Mouse (Mus musculus) subcutaneous adipose tissue, adult 2 months (tissue): ENCODE measurements around the gene Vps41. TPM values are rescaled to one million over a fixed set of nuclear protein-coding genes. Genes with fewer than 3 reads are reported as not detected.

Source experiments
- polyA plus RNA-seq: library from polyadenylated mRNA; depleted of rRNA; stranded (reverse); fragments of >200 nt; gene quantifications from 2 replicates; pipeline ENCODE4 v1.2.3, GENCODE M21; 2012; ENCODE audit warnings: low replicate concordance; rRNA removed

The Vps41 gene
- polyA plus RNA-seq = 26.4 and 34.8 TPM in 2 replicates

GRCm38 (mm10) chr13:18717185-18717584, at the start of gene Vps41:
TSS of gene Vps41 (plus strand) at chr13:18717286.

Other genes starting within 250 kb of the Vps41 start
- 0.27 and 3.9 TPM in 2 replicates for gene Amph, start 230.9 kb downstream of the Vps41 start, polyA plus RNA-seq